Mouse (Mus musculus) NIH3T3 (cell line): ENCODE measurements around the gene Socs4.

Experiments
- DNase-seq: peaks from one replicate; pipeline ENCODE4 v3.0.0-alpha.2; 2012; ENCODE audit warnings: low read depth

Socs4 gene

GRCm38 (mm10) chr14:47341811-47342291 lies 65.1 kb downstream of the Socs4 start:
- DNase-seq, result no peak
